Mouse (Mus musculus) stomach, postnatal 0 days (tissue): ENCODE measurements around the gene Chd3.
A peak's percentile ranks its signal among the peaks of the same experiment; 100 is the strongest.

Experiments used
- CTCF ChIP-seq: IDR thresholded peaks from 2 replicates; pipeline ENCODE4 v1.5.1; 2016; ENCODE audit warnings: antibody characterized with exemption, low read depth, mild to moderate bottlenecking, moderate library complexity
- EP300 ChIP-seq: optimal IDR thresholded peaks from 2 replicates; pipeline ENCODE3; 2016; ENCODE audit warnings: antibody characterized with exemption

DNA sequence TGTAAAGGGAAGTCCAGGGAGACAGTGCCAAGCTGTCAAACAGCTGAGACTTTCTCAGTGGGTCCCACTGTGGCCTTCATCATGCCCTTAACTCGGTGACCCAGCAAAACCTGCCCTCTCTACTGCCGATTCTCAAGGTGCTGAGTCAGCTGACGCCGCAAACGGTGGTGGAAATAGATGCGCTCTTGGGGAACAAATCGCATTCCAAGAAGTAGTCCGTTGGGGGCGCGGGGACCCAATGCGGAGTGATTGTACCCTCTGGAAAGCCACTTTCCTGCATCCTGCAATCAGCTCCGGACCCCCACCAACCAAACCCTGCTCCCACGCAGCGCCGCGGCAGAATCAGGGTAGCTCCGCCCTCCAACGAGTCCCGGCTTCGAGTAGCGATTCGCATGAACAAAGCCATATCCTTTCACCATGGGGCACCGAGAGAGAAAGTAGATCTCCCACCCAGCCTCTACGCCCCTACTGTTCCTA is 37.2 kb downstream of the Chd3 start:
- 0 out of 2 replicates have a peak, but pooled peaks have one; percentile 15 for TF ChIP-seq CTCF
- no peak for TF ChIP-seq EP300
